Mouse (Mus musculus) small intestine, adult 2 months (tissue): ENCODE measurements around the gene Gm18336.

Experiments
- CTCF ChIP-seq: fragments of 200-500 bp; IDR thresholded peaks from 2 replicates; pipeline ENCODE4 v1.5.1; 2012; ENCODE audit warnings: low read depth, mild to moderate bottlenecking, control low read depth, inconsistent platforms, low read length, moderate library complexity, mixed read lengths; ENCODE audit not compliant: insufficient replicate concordance, insufficient read length; ENCODE audit errors: extremely low read depth
- POLR2A ChIP-seq: fragments of 200-500 bp; IDR thresholded peaks from 2 replicates; pipeline ENCODE4 v1.6.1; 2012; ENCODE audit warnings: low read depth, mild to moderate bottlenecking, control low read depth, inconsistent platforms, low read length, moderate library complexity

- TF ChIP-seq CTCF (no peak), POLR2A (no peak)
These were observed 34.3 kb upstream of the Gm18336 start for GRCm38 (mm10) chrX:73432850-73433249.
